Mouse (Mus musculus): ENCODE data around the gene Klhl11.

Klhl11 gene

DNA sequence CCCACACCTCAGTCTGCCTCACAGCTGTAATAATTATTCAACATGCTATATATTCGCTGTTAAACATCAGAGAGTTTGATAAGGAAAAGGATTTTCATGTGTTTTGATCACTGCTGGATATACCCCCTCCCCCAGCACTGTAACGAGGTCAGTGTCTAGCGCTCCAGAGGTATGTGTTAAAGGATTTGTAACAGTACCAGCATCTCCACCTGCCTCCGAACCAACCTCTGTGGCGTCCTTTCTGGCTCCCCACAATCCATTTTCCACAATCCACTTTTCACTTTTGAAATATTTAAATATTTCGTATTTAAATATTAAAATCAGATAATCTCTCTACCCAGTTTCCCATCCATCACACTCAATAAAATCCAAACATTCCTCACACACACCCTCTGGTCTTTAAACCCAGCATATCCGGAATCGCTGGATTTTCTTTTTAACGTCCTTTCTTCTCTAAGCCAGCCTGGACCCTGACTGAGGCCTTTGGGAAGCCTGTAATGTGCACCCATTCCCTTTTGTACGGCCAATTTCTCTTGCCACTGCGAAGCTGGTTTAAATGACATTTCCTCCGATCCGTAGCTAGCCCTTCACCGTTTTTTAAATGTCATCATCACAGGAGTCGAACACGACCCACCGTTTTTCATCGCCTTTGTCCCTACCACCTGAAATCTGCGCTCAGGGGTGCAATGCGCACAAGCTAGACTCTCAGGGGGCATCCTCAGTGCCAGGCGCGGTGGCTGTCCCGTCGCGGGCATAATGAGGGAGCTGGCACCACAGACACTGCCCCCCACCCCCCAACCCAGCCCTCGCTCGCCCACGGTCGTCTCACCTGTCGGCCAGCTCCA is 967 bp downstream of the Klhl11 start:
- DNase-seq (ENCODE audit: extremely low read depth, low read depth, low spot score), result no peak

DNA sequence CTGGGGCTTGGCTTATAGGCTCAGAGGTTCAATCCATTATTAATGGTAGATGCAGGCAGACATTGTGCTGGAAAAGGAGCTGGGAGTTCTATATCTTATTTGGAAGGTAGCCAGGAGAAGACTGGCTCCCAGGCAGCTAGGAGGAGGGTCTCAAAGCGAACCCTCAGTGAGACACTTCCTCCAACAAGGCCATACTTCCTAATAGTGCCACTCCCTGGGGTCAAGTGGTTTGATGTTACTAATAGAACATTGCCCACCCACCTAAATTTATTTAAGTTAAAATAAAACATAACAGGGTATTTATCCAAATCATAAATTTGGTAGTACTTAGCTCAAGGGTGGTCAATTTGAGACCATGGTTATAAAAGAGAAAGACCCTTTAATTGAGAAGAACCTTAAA is 6.7 kb downstream of the Klhl11 start:
- DNase-seq (ENCODE audit: extremely low read depth, low read depth, low spot score), result no peak

DNA sequence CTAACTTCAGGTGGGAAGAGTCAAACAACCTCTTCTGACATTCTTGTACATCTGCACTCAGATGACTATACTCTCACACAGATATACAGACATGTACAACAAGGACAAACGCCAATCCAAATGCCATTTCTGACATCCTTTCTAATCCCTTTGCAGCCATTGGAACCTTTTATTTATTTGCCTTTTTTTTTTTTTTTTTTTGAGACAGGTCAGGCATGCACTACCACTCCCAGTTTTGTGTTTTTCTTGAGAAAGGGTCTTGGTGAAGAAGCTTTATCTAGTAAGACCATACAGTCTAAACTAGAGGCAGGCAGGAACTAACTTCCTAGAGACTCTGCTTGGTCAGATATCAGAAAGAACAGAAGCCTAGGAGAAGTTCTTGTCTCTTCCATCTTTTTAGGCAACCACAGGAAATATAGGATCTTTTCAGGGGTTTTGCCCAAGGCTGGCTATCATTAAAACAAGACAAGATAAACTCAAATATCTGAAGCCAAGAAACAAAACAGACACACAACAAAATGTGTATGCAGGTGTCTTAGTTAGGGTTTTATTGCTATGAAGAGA is 7.2 kb downstream of the Klhl11 start:
- DNase-seq (ENCODE audit: extremely low read depth, low read depth, low spot score), result no peak

DNA sequence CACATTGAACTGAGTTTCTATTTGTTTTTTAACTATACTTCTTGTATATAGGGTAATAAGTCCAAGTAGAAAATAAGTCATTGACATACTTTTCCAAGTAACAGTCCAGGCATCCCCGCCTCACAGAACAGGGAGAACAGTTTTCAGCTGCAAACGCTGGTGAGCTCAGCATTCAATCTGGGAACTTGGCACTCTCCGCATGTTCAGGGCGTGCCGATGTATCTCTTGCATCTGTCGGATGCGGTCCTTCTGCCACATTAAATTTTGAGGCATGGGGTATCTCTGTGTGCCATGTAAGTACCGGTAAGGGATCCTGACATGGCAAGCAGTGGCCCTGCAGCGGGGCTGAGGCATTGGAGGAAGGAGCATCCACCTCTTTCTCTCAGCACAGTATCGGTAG is 9.8 kb downstream of the Klhl11 start:
- no peak for DNase-seq (ENCODE audit: extremely low read depth, low read depth, low spot score)

DNA sequence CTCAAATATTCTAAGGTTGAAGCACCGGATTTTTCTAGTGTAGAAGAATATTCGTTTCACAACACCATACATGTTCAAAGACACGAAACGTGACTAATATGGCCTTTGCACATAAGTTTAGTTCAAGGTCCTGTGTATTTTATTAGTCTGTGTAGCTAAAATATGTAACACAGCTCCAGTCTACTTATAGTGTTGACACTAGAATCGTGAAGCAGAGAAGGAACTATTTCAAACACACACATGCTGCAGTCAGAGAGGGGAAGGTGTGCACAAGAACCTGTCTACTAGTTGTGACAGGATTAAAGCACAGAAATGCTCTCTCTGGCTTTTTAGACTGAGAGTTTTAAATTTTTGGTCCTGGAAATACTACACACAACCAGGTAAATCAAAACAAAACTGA is 14.8 kb downstream of the Klhl11 start:
- no peak for DNase-seq (ENCODE audit: extremely low read depth, low read depth, low spot score)

DNA sequence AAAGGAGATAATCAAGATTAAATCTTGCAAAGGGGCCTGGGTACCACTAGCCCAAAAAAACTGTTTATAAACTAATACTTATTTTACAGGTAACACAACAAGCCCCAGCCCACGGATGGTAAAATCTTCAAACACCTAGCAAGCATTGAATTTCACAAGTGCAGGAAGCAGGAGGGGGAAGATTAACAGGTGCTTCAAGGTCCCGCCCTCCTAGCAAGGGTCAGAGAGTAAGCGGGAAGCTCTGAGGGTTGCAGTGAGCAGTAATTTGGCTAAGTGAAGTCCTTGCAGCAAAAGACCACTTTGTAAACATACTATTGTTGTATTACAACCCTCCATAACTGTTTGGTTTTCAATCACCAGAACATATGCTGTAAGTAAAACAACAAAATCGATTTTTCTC is 15.3 kb downstream of the Klhl11 start:
- DNase-seq (ENCODE audit: extremely low read depth, low read depth, low spot score), result no peak

DNA sequence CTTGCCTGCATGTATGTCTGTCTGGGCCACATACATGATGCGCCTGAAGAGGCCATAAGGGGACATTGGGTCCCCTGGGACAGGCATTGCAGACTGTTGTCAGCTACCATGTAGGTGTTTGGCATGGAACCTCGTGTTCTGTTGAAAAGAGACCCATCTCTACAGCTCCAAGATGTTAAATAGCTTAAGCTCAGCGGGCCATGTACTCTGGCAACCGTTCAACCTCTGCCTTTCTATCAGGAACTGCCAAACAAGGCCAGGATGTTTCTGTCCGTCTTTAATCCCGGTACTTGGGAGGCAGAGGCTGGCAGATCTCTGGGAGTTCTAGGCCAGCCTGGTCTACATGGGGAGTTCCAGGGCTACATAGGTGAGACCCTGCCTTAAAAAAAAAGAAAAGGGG is 29.9 kb downstream of the Klhl11 start:
- DNase-seq (ENCODE audit: extremely low read depth, low read depth, low spot score), result no peak

DNA sequence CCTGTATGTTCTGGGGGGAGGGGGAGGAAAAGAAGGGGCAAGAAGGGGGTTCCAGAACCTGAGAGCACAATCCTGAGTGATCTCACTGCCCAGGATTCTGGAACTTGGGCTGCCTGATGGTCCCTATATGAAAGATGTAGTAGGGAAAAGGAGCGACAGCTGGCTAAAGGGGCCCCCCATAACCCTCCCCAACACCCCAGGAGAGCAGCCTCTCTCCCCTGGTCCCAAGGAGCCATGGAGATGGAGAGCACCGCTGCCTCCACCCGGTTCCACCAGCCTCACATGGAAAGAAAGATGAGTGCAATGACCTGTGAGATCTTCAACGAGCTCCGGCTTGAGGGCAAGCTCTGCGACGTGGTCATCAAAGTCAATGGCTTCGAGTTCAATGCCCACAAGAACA is 30.7 kb downstream of the Klhl11 start, which contains the start of the genes Nt5c3b and Klhl10:
Gene Nt5c3b (minus strand): TSS at position 12 of the 400 bp plus-strand sequence.
Gene Klhl10 (plus strand): TSS at position 121 of the 400 bp plus-strand sequence.
- no peak for DNase-seq (ENCODE audit: extremely low read depth, low read depth, low spot score)

DNA sequence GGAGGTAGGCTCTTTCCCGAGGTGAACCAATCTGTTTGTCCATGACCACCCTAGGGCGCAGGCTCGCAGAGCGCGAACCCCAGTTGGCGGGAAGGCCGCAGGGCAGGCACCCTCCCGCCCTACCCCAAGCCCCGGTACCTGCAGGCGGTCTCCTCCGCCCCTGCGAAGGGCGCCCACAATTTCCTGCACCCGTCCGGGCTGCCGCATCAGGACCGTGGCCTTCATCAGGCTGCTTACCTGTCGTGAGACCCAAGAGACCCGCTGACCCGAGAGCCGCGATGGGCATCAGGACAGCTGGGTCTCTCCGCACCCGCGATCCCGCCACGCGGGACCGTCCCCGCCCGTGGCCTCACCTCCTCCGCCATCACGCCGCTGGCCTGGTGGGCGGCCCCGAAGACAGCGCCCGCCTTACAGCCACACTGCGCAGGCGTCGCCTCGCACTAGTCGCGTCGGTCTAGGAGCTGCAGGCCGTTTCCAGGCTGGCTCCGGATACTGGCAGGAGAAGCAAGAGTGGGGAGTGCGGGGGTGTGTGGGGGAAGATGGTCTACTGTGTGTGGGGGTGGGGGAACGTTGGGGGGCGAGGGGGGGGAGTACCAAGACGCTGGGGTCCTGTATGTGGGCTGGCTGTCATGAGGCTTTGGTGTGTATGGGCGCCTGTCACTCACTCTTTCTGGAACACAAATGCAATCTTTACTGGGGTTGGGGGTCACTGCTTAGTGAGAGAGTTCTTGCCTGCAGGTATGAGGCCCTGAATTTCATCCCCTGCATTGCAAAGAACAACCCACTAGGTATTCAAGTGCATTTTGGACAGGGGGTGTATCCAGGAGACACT is 31.6 kb downstream of the Klhl11 start:
- no peak for DNase-seq (ENCODE audit: extremely low read depth, low read depth, low spot score)

DNA sequence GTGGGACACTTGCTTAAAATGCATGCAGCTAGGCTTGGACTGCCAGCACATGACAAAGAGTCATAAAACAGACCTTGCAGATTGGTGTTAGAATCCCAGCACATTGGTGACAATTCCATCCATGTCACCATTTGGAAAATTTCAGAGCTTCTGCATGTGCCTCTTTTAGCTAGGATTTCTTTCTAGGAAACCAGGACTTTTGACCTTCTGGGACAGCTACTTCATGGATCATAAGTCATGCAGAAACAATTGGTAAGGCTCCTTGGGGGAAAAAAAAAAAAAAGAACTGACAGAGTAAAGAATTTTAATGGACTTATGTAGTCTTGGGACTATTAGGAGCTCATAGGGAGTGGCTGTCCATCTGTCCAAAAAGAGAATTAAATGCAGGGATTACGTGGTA is 34.6 kb downstream of the Klhl11 start:
- DNase-seq (ENCODE audit: extremely low read depth, low read depth, low spot score), result no peak

DNA sequence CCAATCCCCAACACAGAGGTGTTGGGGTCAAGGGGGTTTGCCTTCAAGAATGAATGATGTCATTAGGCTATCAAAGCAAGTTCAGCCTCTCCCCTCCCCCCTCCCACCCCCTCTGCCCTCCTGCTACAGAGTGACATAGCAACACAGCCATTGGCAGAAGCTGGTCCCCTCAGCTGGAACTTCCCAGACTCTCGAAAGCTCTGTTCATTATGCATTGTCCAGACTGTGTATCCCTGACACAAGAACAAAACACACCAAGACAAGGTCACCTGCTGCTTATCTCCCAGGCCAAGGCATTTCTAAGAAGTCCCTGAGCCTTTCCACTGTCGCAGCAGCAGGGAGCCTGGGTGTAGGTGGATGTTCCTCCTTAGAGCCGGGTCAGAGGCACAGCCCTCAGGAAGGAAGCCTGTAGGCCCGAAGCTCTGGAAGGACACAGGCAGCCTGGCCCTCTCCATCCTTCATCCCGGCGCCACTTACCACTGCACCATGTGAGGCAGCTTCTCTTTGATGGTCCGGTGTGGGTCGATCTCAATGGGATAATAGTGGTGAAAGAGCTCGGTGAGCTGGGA is 36.8 kb downstream of the Klhl11 start:
- DNase-seq (ENCODE audit: extremely low read depth, low read depth, low spot score), result no peak

DNA sequence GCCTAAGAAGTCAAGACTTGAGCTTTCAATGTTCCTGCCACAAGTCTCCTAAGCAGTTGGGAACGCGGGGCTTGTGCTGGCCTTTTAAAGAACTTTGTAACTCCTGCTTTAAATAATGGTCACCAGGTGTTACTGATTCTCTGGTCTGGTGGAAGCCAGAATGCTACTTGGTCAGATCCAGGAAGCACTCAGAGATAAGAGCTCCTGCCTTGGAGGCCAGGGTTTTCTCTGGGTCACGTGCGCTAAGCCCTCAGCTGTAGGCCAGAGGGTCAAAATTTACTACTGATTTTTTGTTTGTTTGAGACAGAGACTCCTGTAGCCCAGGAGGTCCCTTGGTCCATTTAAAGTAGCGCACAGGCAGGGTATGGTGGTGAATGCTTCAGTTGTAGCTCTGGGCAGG is 40.5 kb downstream of the Klhl11 start:
- DNase-seq (ENCODE audit: extremely low read depth, low read depth, low spot score), result no peak

DNA sequence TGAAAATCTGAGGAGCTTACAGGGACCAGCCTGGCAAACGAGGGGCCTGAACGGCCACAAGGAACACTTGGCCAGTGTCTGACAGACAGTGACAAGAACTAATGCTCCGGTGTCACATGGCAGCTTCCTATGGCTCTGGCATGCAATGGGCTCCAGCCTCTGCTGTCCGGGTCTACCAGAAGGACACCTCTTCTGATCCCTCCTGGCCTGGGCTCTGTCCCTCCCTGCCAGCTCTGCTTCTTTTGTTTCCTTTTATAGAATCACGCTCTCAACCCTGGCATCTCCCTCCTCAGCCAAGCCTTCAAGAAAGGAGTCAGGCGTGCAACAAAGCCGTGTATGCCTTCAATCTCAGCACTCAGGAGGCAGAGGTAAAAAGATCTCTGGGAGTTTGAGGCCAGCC is 42.5 kb downstream of the Klhl11 start:
- DNase-seq (ENCODE audit: extremely low read depth, low read depth, low spot score), result no peak

DNA sequence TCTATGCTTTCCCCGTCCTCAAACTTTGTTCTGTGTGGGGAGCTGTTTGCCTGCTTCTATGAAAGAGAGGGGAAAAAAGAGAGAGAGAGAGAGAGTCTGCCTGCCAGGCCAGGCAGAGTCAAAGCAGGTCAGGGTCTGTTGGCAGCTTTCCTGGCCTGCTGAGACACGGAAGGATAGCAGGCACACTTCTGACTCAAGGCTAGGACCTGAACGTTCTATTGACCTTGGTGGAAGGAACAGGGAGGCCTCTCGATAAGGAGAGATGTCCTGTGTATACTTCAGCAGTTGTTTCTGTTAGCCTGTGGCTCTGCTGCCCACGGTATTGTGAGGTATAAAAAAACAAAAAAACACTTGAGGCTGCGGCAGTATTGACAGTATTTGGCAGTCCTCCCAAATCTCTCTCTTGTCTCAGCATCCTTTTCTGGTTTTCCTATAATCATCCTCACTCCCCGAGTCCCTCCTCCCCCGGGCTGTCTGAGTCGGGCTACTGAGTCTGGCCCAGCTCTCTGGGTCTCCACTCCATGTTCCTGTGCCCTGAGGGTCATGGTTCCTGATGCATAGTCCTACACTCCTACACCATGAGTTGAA is 43.8 kb downstream of the Klhl11 start:
- DNase-seq (ENCODE audit: extremely low read depth, low read depth, low spot score), result no peak

DNA sequence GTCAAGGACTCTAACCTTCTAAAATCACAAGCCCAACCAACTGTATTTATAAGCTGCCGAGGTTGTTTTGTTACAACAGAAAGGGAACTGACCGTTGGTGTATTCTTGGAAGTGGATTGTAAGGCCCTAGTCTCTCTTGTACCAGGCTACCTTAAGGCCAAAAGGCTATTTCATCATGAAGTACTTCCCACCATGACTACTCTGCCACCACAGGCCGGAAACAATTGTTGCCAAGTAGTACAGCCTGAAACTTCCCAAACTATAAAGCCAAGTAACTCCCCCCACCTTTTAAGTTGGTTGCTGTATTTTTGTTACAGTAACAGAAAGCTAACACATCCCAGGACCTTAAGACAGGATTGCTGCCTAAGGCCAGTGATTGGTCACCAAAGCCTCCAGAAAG is 45.7 kb downstream of the Klhl11 start:
- no peak for DNase-seq (ENCODE audit: extremely low read depth, low read depth, low spot score)

DNA sequence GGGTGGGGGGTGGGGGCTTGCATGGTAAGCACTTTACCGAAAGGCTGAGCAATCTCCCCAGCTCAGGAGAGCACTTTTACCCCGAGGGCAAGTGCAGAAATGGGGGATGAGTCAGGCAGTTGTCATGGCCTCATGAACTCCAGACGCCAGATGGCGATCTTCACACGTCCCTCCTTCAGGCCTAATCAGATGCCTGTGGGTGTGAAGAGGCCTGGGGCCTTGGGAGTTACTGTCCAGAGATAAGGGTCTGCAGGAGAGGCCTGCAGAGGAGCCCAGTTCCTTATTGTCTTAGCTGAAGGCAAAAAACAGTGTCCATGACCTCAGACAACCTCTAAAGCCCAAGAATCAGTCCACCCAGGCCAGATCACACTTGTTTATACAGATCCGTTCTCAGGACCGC is 46.7 kb downstream of the Klhl11 start:
- no peak for DNase-seq (ENCODE audit: extremely low read depth, low read depth, low spot score)

DNA sequence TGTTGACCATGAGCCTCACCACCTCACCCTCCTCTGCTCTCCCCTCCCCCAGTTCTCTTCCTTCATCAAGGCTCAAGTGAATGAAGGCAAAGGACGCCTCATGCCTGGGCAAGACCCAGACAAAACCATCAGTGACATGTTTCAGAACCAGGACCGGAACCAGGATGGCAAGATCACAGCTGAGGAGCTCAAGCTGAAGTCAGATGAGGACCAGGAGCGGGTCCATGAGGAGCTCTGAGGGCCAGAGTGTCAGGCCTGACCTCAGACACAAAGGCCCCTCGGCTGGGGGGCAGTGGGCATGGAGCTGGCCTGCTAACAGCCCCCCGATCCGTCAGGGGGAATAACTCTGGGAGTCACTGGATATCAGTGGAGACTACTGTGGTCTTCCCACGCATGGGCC is 48.7 kb downstream of the Klhl11 start:
- no peak for DNase-seq (ENCODE audit: extremely low read depth, low read depth, low spot score)

DNA sequence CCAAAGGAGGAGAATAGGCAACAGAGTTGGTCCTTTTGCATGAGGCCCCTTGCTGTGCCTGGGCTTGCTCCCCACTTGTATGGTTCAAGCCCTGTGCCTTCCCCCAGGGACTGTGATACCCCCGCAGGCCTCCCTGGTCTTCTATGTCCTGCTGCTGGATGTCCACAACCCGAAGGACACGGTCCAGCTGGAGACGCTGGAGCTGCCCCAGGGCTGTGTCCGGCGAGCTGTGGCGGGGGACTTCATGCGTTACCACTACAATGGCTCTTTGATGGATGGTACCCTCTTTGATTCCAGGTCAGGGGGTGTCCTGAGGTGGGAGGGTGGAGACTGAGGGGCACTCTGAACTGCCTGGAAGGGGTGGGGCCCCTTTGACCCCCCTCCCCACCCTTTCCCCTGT is 51.0 kb downstream of the Klhl11 start:
- DNase-seq (ENCODE audit: extremely low read depth, low read depth, low spot score), result no peak

DNA sequence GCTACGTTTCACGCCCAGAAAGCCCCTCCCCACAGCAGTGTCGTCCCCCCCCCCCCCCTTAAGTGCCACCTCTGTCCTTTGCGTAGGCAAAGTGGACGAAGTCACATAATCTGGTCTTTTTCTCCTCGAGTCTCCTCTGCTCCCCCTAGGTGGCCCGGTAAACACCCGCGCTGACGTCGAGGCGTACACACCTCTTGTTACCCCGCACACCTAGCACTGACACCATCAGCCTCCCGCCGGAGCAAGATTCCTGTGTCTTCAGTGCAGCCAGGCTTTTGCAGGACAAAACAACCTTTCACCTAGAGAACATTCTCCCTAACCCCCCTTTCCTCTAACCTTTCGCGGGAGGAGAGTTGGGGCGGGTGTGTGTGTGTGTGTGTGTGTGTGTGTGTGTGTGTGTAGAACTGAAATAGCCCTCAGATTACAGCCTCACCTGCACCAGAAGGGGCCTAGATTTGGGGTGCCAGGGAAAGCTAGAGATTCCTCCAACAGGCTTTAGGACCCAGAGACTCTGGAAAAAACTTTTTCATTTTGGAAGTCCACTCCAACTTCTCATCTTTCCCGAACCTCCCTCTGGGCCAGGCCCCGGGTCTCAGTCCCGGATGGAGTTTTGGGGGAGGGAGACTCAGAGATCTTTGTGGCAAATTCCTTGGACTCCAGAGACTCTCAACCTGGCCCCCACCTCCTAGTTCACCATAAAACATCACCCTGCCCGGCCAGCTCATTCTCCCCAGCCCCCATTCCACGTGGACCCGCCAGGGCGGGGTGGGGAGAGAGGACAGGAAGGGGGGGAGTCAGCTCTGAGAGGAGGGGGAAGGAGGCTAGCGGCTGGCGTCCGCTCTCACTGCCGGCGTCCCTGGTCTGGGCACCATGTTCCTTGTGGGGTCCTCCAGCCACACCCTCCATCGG is 57.4 kb downstream of the Klhl11 start, which contains the start of gene Fkbp10:
Gene Fkbp10 (plus strand): TSS at position 784 of the 909 bp plus-strand sequence.
- no peak for DNase-seq (ENCODE audit: extremely low read depth, low read depth, low spot score)
